Mouse (Mus musculus): ENCODE measurements around the gene Ccdc84.
"Not testable (repeated sequence)": the region's sequence is repeated elsewhere in the genome, so short reads cannot be mapped to it uniquely, and the experiment has no call there.

The Ccdc84 gene

GRCm38 (mm10) chr9:44418519-44419385 lies at the start of gene Ccdc84:
TSS of gene Ccdc84 (minus strand) at chr9:44418569.
- peak in 1 of 2 experiments; percentile 16 for DNase-seq

GRCm38 (mm10) chr9:44461950-44462349 lies 43.6 kb upstream of the Ccdc84 start:
- no peak for DNase-seq

- peak; percentile 32 to 49 for DNase-seq
Observed at GRCm38 (mm10) chr9:44457035-44457742, 38.8 kb upstream of the Ccdc84 start.

GRCm38 (mm10) chr9:44454891-44455220 lies 36.5 kb upstream of the Ccdc84 start, which contains the start of gene Upk2:
TSS of gene Upk2 (minus strand) at chr9:44454976.
- no peak for DNase-seq

- DNase-seq: peak; percentile 88 to 90
Observed at GRCm38 (mm10) chr9:44454132-44454890, 35.9 kb upstream of the Ccdc84 start.

- peak in 1 of 2 experiments; percentile 21 for DNase-seq
Observed at GRCm38 (mm10) chr9:44450387-44450786, 32.0 kb upstream of the Ccdc84 start.

- DNase-seq: not testable (repeated sequence)
Observed at GRCm38 (mm10) chr9:44444402-44445025, 26.1 kb upstream of the Ccdc84 start.

GRCm38 (mm10) chr9:44440961-44441360 lies 22.6 kb upstream of the Ccdc84 start, which contains the start of gene Foxr1:
TSS of gene Foxr1 (minus strand) at chr9:44441136.
- DNase-seq: no peak

- no peak for DNase-seq
Observed at GRCm38 (mm10) chr9:44435747-44436146, 17.4 kb upstream of the Ccdc84 start.

GRCm38 (mm10) chr9:44432577-44433185 lies 14.3 kb upstream of the Ccdc84 start:
- DNase-seq: no peak

GRCm38 (mm10) chr9:44423576-44423975 lies 5.2 kb upstream of the Ccdc84 start:
- DNase-seq: no peak

- no peak for DNase-seq
Observed at GRCm38 (mm10) chr9:44420280-44420898, 2.0 kb upstream of the Ccdc84 start.

GRCm38 (mm10) chr9:44419730-44420129 lies 1.4 kb upstream of the Ccdc84 start:
- not testable (repeated sequence) for DNase-seq

- DNase-seq: peak; percentile 93 to 97
Observed at GRCm38 (mm10) chr9:44417892-44418363, 441 bp downstream of the Ccdc84 start.

GRCm38 (mm10) chr9:44417156-44417891 lies 1.0 kb downstream of the Ccdc84 start:
- no peak for DNase-seq

GRCm38 (mm10) chr9:44412781-44413180 lies 5.6 kb downstream of the Ccdc84 start:
- no peak for DNase-seq

- no peak for DNase-seq
Observed at GRCm38 (mm10) chr9:44412306-44412705, 6.1 kb downstream of the Ccdc84 start.

- DNase-seq: no peak
Observed at GRCm38 (mm10) chr9:44411601-44412130, 6.7 kb downstream of the Ccdc84 start.

- no peak for DNase-seq
Observed at GRCm38 (mm10) chr9:44410647-44411336, 7.6 kb downstream of the Ccdc84 start.

- not testable (repeated sequence) for DNase-seq
Observed at GRCm38 (mm10) chr9:44408693-44409092, 9.7 kb downstream of the Ccdc84 start.
